Mouse (Mus musculus): Measurements from ENCODE around the gene Slc39a5.
A peak's percentile ranks its signal among the peaks of the same experiment; 100 is the strongest.

The Slc39a5 gene

DNA sequence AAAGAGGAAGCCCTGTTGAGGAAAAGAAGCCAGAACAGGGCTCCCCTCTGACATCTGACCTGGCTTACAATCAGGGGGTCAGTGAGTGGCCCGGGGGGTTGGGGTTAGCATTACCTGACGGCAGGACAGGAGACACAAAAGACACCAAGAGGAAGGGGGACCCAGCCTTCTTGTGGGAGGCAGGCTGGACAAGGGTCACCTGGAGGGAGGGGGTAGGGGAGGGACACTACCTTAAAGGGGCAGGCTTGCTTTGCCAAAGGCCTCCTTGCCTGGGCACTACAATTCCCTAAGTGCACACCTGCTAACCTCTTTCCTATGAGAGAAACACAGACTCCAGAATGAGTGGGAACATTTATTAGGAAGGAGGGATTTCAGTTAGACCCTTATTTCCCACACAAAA is at the start of gene Slc39a5:
Slc39a5 (minus strand) TSS at position 174 of the 400 bp plus-strand sequence.
- DNase-seq, result no peak

GRCm38 (mm10) chr10:128445407-128445806 is 44.4 kb upstream of the Slc39a5 start:
- no peak for DNase-seq

DNA sequence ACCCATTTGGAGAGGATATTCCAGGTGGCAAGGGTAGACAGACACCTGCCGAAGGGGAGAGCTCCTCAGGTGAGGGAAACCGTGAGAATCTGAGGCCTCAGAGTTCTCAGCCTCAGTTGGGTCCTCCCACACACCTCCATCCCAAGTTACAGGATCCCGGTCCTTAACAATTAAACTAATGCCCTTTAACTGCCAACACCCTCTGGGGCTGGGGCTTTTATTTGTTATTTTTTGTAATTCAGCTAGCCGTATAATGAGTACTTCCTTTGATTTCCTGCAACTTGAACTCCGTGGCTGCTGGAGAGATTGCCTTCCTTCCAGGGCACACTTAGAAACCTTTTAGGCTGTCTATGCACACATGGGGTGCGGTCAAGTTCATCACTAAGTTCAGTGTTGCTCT is 43.3 kb upstream of the Slc39a5 start:
- no peak for DNase-seq

DNA sequence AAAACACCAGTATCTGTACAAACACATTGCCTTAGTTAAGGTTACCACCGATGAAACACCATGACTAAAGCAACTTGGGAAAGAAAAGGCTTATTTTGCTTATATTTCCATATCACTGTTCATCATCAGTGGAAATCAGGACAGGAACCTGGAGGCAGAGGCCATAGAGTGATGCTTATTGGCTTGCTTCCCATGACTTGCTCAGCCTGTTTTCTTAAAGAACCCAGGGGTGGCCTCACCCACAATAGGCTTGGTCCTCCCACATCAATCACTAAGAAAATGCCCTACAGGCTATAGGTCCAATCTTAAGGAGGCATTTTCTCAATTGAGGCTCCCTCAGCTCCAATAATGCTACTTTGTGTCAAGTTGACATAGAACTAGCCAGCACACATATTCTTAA is 41.7 kb upstream of the Slc39a5 start:
- DNase-seq, result no peak

GRCm38 (mm10) chr10:128441324-128442119 is 40.5 kb upstream of the Slc39a5 start:
- DNase-seq, result no peak

GRCm38 (mm10) chr10:128440407-128440806 is 39.4 kb upstream of the Slc39a5 start:
- DNase-seq, result peak; percentile 35

DNA sequence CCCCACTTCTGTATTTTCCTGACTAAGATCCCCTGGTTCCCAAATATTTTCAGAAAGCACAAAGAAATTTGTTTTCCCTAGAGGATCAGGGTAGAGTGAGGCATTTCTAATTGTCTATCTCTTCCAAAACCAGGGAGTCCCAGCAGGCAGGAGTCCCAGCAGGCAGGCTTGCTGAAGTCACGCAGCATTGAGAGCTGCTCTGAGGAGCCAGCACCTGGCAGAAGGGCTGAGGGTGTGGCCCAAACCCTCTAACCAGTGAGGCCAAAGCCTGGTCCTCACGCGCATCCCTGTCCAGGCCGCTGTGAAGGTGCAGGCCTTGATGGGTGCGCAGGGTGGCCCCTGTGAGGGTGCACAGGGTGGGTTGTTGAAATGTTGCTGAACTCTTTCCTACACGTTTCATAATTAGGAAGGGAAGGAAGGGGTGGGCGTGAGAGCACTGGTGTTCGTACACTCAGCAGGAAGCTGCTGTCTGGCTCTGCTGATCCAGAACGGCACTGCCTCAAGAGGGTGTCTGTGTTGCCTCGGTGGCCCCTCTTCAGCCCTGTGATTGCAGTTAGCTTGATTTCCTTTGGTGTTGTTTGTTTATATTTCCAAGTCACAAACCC is 37.7 kb upstream of the Slc39a5 start:
- DNase-seq, result no peak

DNA sequence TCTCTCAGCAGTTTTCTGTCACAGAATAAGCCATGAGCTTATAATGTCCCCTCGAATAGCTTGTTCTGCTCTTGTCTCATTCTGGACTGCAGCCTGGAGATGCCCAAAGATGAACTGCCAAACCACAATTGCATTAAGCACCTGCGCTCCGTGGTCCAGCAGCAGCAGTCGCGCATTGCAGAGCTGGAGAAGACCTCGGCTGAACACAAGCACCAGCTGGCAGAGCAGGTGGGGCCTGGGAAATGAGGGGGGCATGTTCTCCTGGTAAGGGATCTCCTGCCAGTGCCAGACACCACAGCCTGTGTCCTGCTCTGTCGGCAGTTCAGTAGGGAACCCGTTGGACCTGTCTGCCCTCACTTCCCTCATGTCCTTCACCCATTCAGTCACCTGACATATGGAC is 35.3 kb upstream of the Slc39a5 start:
- no peak for DNase-seq

- DNase-seq, result no peak
These were observed 34.8 kb upstream of the Slc39a5 start for GRCm38 (mm10) chr10:128435873-128436272.

DNA sequence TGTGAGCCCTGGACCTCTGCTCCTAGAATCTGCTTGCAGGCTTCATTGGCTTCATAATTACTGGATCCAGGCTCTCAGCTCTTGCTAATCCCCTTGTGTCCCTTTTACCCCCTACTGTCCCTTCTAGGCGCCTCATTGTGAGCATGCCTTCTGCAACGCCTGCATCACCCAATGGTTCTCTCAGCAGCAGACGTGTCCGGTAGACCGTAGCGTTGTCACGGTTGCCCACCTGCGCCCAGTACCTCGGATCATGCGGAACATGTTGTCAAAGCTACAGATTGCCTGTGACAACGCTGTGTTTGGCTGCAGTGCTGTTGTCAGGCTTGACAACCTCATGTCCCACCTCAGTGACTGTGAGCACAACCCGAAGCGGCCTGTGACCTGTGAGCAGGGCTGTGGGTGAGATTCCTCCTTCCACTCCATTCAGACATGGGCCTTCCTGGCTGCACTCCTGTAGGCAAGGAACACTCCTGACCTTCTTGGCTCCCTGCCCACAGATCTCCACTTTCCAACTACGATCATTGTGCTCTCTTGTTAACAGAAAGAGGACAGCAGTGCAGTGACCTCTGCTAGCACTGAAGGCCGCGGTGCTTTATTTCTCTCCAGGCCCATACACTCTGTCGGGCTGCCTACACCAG is 34.3 kb upstream of the Slc39a5 start:
- no peak for DNase-seq

GRCm38 (mm10) chr10:128434681-128435080 is 33.7 kb upstream of the Slc39a5 start:
- DNase-seq, result no peak

GRCm38 (mm10) chr10:128433417-128433816 is 32.4 kb upstream of the Slc39a5 start:
- no peak for DNase-seq

DNA sequence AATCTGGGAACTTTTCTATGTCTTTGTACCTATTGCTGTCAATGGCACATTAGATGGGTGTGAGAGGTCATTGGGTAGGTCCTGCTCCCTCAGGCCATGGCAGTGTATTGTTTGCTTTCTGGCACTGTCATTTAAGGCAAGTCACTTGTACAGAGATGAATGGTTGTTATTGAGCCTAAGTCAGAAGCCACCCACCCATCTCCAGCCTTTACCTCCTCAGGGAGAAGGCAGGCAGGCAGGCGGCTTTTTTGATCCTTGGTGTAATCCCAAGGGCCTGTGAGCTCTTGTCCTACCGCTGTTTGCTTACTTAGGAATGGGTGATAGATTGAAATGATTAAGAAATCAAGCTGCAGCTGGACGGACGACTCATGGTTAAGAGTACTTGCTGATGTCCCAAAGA is 28.4 kb upstream of the Slc39a5 start:
- no peak for DNase-seq

DNA sequence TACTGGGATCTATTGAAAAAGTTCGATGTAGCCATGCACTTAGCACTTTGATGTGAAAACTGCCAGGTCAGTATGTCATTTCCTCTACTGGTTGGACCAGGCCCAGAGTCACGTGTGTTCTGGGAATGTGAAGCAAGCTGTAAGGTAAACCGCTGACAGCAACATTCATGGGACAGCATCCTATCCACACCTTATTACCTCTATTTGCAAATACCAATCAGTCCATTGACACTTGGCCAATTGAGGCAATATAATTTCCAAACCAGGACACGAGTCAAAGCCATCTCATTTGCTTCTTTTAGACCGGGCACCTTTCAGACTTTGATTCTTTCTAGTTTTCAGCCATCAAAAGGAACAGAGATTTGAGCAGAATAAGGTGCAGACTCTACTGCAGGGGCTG is 28.0 kb upstream of the Slc39a5 start:
- no peak for DNase-seq

DNA sequence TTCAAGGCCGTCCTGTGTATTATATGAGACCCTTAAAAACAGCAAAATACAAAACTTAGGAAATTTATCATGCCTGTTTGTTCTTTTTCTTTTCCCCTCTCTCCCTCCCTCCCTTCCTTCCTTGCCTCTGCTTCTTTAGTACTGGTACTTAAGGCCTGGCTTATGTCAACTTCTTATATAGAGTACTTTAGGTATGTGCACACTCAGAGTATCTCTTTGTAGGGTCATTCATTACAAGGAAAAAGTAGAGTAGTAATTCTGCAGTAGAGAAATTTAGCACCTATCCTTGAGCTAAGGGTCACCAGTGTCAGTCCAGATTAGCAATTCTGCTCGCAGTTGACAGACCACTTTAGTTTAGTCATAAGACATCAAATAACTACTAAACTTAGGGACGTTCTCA is 24.2 kb upstream of the Slc39a5 start:
- DNase-seq, result no peak

DNA sequence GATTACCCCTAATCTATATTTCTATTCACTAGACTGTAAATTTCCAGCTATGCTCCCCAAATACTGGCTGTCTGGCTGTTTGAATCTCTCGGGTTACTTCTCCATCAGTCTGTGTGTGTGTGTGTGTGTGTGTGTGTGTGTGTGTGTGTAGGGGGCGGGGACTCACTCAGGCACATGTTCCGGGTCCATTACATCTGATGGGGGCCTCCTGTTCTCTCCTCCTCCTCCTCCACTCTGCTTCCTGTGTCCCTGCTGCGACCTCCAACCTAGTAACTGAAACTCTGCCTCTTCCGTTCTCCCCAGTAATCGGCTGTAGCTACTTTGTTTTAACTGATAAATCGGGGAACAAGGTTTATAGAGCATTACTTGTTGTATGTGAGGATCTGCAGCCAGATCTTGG is 23.6 kb upstream of the Slc39a5 start:
- DNase-seq, result no peak

DNA sequence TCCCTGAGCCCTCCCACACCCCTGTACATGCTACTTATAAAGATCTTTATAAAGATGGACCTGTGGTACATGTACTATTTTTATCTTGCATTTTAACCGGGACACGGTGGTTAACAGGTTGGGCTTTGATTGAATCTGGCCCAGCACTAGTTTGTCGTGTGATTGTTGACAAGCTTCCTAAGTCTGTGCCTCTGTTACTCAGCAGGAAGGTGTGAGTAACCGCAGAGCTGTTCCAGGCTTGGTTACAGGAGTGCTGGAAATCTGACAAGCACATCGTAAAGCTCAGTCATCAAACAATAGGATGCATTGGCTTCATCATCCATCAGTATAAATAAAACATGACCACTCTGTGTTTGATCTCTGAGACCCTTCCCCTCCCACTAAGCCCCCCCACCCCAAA is 21.4 kb upstream of the Slc39a5 start:
- DNase-seq, result no peak

DNA sequence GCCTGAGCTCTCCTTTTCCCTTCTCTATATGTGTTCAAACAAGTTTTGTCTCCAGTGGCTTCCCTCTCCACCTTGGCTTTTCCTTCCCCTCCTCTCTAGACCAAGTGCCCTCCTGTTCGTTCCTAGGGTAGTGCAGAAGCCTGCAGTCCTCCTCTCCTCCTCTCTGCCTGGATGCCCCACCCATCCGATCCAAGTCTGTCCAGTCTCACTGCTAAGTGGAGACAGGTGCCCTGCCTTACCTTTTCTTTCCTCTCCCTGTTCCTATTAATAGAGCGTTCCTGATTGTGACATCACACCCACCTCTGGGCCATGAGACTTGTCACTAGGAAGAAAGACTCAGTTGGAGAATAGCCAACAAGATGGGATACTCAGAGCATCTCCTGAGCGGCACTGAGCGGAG is 13.8 kb upstream of the Slc39a5 start:
- no peak for DNase-seq

GRCm38 (mm10) chr10:128413076-128413475 is 12.0 kb upstream of the Slc39a5 start:
- no peak for DNase-seq

GRCm38 (mm10) chr10:128412558-128412957 is 11.5 kb upstream of the Slc39a5 start:
- DNase-seq, result no peak

GRCm38 (mm10) chr10:128412055-128412381 is 11.0 kb upstream of the Slc39a5 start:
- DNase-seq, result peak; percentile 39

DNA sequence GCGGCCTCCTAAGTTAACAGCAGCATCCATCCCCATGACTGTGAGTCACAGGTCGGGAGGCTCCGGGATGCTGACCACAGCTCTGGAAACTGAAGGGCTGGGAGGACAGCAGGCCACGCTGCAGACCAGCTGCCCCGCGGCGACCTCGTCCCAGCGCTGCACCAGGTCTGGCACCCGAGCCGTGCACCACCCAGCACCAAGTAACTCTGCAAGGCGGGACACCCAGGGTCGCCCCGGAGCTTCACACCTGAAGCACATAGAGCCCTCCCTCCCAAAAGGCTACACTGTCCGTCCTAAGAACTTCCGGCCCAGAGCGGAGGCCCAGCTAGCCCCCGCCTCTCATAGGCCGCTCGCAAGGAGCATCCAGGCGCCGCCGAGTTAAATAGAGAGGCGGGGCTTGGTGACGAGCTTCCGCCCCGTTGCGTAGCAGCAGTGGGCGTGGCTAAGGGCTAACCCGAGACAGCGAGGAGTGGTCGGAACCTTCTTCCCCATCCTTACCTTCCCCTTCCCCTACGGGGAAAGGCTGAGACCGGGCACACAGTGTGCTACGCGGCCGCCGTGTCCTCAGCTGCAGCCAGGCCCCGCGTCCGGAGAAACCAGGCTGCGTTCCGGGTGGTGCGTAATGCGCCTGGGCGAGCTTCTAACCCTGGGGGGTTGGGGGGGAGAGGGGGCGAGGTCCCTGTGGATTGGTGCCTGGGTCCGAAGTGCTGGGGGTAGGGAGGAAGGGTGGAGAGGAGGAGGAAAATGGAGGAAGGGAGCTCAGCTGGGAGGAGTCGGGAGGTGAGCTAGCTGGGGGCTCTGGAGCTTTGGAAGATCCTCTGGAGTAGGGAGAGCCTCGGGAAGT is 10.4 kb upstream of the Slc39a5 start, which contains the start of the genes Nabp2 and Rnf41:
Nabp2 (minus strand) TSS at position 282 of the 844 bp plus-strand sequence.
Rnf41 (plus strand) TSS at position 447 of the 844 bp plus-strand sequence.
- DNase-seq, result peak; percentile 100

DNA sequence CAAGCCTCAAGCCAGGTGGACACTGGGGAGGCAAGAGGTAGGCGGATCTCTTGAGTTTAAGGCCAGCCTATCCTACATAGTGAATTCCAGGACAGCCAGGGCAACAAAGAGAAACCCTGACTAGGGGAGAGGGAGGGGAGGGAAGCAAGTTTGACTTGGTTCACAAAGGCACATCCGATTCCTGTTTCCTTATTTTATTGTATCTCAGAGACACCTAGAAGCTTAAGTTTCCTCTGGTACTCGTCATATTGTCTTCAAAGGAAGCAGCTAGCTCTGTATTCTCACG is 9.5 kb upstream of the Slc39a5 start:
- DNase-seq, result no peak
